Mouse (Mus musculus) heart, postnatal 10 days (tissue): ENCODE measurements at regions not wholly inside any gene's neighbourhood (a gene's known extent, or its start where the extent isn't known, plus 50 kb on each side); places are given as distances from the start of the nearest gene placed in this dataset.
A peak's percentile ranks its signal among the peaks of the same experiment; 100 is the strongest.

Source experiments
- DNase-seq, 2 experiments: peaks; one replicate each; pipeline ENCODE4 v3.0.0; 2021
- intact Hi-C: fragments of 180-260 bp; cut with DNase I; formaldehyde crosslinking; loops from one replicate; pipeline ENCODE4 v1.15.1; 2025

GRCm38 (mm10) chrX:134890583-134890982, 74.0 kb downstream of the Nxf2 start:
- DNase-seq = no peak

GRCm38 (mm10) chrX:134889634-134890033, 74.9 kb downstream of the Nxf2 start:
- DNase-seq = no peak
- intact Hi-C loops = no loop called here

More at GRCm38 (mm10) chrX:134890583-134890982, 74.0 kb downstream of the Nxf2 start:
- intact Hi-C loops = no loop called here

DNA sequence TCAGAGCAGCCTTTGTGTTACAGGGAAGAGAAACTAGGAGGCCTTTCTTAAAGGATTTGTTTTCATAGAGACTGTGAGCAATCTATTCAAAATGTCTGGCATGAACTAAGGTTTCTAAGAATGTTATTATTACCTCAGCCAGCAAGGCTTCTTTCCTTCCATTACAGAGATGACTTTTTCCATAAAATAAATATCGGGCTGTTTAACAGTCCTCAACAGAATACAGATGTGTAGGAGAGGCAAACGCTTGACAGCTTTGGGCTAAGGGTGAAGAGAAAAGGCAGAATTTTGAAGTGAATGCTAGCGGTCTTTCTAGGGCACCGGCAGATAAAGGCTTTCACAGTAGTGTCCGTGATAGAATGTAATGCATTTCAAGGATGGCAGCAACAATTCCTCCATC, 73.3 kb upstream of the Armcx2 start:
- intact Hi-C loops = no loop called here
- DNase-seq = no peak

DNA sequence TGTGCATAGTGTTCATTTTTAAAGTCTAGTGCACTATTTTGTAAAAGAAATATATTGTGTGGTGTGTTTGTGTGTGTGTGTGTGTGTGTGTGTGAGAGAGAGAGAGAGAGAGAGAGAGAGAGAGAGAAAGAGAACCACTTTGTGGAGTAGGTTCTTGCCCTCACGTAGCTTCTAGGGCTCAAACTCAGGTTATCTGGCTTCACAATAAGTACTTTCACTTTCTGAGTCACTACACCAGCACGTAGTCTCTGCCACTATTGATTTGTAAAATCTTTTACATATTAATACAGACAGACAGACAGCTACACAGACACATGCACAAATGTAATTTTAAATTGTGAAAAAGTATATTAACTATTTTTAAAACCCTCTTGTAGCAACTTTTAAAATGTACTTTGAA, 70.9 kb upstream of the Armcx2 start:
- DNase-seq = no peak
- intact Hi-C loops = no loop called here

DNA sequence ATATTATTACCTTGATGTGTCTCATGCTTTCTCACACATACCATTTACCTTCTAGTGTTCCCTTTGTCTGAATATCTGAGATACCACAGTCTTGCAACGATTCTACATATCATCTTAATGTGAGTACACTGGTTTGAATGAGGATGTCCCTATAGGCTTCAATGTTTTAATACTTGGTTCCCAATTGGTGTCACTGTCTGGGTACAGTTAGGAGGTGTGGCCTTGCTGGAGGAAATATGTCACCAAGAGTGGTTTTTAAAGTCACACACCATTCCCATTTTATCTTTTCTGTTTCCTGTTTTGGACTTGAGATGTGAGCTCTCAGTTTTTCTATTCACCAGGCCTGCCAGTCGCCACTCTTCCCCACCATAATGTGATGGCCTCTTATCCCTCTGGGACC, 69.8 kb upstream of the Armcx2 start:
- intact Hi-C loops = no loop called here
- no peak for DNase-seq

DNA sequence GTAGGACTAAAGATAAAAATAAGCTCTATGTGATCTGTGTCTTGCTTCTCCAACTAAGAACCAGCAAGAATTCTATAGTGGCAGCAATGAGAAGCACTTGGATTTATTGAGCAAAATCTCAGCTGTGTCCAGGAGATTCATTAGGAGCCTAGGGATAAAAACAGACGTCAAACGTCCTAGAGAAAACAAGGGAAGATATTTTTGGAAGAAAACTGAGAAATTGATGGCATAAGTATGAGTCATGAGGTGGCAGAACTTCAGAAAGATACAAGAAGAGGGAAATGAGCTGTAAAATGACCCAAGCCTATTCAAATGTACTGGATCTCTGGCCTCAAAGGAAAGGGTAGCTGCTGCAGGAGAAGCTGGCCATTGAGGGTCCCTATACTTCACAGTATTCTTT, 65.7 kb upstream of the Armcx2 start:
- intact Hi-C loops = no loop called here
- DNase-seq = no peak

GRCm38 (mm10) chrX:134873651-134874050, 64.6 kb upstream of the Armcx2 start:
- intact Hi-C loops = no loop called here
- DNase-seq = peak in 1 of 2 experiments; percentile 15

DNA sequence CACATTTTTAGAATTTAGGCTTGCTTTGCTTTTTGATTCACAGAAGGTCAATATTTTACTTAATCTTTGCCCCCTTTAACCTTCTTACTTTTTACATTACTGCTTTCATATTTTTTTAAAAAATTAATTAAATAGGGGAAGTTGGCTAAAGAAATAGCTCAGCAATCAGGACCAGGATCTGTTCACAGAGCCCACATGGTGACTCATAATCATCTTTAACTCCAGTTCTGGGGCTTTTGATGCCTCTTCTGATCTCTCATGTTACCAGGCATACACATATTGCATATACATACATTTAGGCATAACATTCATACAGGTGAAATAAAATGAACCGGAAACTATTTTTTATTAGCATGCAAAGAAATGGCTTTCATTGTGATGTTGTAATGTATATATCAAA, 52.6 kb upstream of the Armcx2 start:
- intact Hi-C loops = no loop called here
- DNase-seq = no peak
